Mouse (Mus musculus) adrenal gland, adult (tissue): ENCODE data around the gene Carhsp1.

ENCODE experiments used
- DNase-seq, 2 experiments: peaks; one replicate each; pipeline ENCODE4 v3.0.0; 2022 to 2023; ENCODE audit warnings: low spot score in 1 of 2; ENCODE audit not compliant: inconsistent age in 2 of 2

Gene Carhsp1

DNA sequence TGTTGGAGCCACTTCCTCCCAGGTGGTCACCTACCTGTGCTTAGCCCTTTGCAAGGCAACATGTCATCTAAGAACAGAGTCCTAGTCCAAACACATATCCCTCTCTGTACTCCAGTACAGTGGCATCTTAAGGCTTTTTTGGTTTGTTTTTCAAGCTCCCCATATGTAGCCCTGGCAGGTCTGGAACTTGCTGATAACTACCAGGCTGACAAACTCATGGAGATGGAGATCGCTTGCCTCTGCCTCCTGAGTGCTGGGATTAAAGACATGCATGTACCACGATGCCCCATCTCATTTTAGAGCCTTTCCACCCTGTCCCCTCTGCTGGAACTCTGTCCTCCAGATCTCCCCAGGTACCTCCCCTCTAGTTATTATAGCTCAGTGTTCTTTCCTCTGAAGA lies 4.3 kb upstream of the Carhsp1 start:
- DNase-seq: no peak

DNA sequence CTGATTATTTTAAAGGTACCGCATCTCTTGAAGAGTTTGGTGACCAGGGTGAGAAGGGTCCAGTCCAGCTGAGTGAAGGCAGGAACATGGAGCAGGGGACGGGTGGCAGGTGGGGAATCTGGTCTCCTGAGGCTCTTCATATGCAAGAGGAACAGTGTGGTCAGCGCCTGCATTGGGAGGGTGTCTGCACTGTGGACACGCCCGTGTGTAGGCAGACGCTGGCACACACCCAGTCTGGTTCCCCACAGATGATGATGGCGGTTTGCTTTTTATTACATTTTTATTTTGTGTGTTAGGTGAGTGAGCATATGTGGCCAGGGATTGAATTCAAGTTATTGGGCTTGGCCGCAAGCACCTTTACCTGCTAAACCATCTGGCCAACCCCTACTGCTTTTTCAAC lies 3.6 kb upstream of the Carhsp1 start:
- DNase-seq: no peak

DNA sequence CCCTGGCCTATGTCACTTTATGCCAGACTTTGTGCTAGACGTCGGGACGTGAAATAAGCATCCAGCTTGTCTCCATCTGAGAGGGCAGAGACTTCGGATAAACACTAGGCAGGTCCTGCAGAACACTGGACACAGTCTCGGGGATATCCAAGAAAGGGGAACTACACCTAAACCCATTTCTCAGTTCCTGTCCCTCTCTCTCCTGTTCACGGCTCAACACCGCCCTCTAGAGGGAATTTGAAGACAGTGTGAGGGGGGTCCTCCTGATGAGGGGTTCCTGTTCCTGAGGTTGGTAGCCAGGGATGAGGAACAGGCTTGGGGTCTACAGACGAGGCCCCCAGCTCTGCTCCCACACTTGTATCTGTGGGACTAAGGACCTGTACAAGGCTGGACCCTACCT lies 2.2 kb upstream of the Carhsp1 start:
- DNase-seq: peak in 1 of 2 experiments; percentile 86

DNA sequence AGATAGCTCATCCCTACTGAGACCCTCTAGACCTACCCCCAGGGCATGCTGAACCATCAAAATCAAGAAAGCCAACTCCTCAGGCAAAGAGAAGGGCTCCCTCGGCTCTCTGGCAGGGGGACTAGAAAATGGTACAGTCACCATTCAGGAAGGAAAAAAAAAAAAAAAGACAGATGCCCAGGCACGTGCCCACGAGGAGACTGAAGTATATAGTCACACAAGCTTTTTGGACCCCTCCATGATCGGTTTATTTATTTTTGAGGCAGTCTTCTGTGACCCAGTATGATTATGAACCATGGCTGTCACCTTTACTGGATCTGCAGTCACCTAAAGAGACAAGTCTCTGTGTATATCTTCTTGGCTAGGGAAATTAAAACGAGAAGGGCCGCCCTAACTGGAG lies 1.4 kb upstream of the Carhsp1 start:
- no peak for DNase-seq

DNA sequence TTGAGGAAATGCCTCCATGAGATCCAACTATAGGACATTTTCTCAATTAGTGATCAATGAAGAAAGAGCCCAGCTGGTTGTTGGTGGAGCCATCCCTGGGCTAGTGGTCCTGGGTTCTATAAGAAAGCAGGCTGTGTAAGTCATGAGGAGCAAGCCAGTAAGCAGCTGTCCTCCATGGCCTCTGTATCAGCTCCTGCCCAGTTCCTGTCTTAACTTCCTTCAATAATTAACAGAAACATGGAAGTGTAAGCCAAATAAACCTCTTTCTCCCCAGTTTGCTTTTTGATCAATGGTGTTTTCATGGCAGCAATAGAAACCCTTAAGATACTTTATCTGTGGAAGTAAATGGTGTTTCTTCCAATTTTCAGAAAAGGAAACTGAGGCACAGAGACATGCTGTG lies 856 bp upstream of the Carhsp1 start:
- no peak for DNase-seq

DNA sequence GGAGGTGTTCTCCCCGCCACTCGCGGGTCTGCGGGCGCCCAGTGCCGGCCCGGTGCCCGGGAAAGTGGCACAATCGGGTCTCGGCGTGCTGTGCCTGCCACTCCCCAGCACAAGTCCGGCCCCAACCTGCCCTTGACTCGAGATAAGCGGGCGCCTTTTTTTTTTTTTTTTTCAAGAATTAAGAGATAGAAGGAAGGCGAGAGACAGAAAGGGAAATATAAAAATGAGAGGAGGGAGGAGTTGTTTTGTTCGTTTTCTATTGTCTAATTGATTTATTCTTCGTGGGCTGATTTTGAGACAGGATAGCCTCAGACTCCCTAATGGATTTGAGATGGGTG lies 364 bp upstream of the Carhsp1 start:
- no peak for DNase-seq

DNA sequence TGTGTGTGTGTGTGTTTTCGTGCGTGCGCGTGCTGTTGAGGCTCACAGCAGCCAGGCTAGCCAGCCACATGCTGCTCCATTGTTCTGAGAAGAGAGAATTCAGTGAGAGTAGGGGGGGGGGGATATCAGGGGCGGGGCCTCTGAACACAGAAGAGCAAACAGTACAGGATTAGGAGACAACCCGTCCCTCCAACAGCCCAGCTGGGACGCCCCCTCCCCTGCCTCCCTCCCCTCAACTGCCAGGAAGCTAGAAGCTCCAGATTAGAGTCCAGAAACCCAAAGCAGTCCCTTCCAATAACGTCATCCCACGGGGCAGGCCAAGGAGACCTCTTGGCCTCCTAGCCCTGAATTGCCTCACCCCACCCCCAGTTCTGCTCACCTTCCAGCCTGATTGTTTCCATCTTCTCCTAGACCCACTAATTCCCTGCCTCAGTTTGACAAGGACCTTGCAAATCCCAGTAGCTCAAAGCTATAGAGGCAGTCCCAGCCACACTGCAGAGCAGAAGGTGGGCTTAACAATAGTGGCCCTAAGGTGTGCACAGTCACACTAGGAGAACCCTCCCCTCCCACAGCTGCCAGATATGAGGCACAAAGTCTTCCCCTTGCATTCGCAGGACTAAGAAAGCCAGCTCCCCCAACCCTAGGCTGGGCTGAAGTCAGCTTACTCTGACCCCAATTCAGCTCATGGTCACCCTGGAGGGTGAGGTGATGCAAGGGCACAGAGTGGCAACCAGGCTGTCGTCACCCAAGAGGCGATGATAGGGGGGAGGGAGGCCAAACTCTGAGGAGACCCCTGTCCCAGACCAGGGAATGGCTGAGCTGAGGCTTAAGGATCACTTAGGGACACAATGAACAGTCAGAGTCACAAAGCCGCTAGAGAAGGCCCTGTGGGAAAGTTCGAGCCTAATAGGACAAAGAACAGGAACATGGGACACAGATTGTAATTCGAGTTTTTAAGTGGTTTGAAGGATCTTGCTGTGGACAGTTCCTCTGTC lies 1.6 kb downstream of the Carhsp1 start:
- peak in 1 of 2 experiments; percentile 85 for DNase-seq

DNA sequence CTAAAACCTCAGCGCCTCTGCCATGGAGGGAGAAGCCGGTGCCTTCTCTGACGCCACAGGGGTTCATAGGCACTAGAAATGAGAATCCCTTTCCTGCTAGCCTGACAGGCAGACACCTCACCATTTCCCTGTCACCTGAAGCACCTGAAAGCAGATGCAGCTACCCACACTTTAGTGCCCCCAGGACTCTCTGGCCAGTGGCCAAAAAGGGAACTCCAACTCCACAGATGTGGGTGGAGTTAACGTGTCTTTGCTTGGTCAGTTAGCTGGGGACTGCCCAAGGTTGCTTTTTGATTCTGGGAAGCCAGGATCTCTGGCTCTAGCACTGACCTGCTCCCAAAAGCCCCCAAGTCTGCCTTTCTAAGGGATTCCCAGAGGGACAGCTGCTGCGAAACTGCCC lies 2.5 kb downstream of the Carhsp1 start:
- peak in 1 of 2 experiments; percentile 83 for DNase-seq

DNA sequence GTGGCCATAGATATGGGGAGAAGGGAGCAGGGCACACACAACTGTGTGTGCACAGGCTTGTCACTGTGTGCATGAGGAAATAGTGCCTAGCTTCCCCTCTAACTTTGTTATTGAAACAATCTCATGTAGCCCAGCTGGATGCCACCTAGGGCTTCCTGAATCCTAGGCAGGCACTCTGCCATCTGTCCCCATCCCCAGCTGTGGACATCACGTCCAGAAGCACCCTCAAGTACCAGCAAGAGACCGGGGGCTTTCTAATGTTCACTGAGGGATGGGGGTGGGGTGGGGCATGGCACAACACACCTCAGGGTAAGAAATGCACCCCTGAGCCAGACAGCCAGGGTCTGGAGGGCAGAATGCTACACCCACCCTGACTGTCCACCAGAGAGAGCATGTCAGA lies 3.6 kb downstream of the Carhsp1 start:
- DNase-seq: peak in 1 of 2 experiments; percentile 39

DNA sequence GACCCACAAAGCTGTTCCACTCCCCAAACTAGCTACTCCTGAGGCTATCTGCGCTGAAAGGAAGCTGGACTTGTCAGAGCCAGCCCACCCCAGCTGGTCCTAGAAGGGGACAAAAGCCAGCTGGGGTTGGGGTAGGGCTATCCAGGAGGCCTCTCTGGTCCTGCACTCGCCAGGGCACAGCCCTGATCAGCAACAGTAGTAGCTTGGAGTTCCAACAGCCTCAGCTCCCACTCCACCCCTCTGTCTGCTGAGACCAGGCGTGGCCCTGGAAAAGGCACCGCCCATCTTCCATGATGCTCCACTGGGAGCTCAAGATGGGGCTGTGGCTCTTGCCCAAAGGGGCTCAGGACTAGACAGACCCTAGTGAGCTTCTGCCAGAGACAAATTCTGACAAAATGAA lies 4.1 kb downstream of the Carhsp1 start:
- DNase-seq: peak in 1 of 2 experiments; percentile 68

DNA sequence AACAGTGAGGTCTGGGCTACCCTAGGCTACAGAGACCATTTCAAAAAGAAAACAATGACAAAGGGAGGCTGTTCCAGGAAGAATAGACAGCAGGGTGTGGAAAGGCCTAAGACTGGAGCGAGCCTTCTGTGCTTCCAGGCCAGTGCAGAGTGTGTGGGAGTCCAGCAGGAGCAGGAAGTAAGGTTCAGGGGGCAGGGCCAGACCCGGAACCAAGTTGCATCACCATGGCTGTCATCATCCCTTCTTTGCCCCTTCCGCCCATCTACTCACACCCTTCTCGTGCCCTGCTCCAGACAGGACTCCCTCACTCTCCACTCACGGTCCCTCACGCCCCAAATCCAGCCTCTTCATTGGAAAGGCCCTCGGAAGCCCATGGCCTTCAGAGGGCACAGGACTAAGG lies 4.7 kb downstream of the Carhsp1 start:
- peak in 1 of 2 experiments; percentile 67 for DNase-seq

DNA sequence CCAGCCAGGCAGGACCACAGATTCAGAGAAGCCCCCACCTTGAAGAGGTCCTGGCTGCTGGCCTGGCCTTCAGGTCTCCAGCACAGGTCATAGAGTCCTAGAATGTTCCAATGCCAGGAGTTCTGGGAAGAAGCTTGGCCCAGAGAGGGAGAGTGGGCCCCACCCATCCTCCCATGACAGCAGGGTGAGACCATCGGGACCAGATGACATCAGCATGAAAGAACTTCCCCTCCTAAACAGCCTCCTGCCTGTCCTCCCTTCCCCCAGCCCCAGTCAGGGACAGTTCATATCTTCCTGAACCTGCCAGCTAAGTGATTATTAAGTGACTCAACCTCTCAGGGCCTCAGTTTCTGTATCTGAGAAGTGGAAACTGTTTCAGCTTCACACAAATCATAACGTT lies 5.5 kb downstream of the Carhsp1 start:
- DNase-seq: peak; percentile 80 to 88

DNA sequence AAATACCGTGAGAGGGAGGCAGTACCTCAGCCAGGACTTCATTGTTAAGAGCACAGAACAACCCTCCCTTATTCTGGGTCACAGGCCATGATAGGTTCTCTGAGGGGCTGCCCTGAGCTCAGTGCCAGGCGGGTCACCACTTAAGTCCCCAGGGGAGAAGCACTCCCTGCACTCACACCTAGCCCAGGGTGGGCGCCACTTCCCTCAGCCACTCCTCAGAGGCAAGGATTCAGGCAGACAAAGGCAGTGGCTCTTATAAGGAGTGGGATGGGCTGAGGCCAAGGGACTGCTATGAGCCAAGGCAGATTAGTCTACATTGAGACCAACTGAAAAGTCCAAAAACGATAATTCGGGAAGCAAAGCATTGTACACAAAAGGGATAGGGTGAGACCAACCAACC lies 6.6 kb downstream of the Carhsp1 start:
- DNase-seq: peak in 1 of 2 experiments; percentile 45

DNA sequence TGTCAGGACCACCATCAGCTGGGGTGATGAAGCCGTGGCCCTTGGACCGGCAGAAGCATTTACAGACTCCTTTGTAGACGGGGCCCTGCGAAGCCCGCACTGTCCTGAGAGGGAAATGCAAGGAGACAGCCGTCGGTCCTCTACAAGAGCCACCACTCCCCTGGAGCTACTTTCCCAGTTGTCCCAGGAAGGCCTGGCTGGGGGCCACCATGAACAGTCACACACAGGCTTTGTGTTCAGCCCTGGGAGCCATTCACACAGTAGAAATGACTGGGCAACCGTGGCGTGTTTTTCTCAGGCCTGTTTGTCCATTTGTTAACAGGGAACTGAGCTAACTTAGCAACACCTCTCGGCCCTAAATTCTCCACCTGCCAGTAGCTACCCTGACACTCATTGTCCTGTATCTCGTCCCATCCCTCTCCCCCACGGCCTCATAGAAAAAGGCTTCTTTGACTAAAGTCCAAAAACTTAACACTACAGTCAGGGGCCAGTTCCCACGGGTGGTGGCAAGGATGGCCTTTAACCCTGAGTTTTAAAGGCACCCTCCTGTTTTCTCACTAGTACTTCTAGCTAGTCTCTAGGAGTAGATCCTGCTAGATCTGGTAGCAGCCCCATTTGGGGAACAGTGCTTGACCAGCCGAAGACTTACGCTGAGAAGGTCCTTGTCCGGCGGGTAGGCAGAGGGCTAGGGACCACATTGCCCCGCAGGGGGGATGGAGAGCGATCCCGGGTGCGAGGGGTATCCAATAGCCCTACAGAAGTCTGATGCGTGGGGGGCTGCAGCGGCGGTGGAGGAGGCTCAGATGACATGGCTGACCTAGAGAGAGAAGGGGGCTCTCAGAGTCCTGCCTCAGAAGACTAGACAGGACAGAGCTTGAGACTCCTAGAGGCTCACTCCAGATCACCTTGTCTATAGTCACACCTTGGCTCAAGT lies 8.1 kb downstream of the Carhsp1 start:
- no peak for DNase-seq

DNA sequence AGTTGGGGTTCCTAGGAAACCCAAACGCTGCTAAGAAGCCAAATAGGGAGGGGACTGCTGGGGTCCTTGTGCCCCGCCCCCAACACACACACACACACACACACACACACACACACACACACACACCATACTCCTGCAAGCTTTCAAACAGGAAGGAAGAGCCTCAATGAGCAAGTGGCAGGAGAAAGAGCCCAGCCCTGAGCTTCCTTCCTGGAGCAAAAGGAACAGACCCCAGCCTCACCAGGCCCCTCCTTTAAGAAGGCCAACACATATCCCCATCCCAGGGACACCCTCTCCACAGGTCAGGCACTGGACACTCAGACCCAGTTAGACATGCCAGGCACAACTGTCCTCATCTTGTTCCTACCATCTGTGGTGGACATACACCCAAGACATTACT lies 8.9 kb downstream of the Carhsp1 start:
- DNase-seq: peak in 1 of 2 experiments; percentile 47

DNA sequence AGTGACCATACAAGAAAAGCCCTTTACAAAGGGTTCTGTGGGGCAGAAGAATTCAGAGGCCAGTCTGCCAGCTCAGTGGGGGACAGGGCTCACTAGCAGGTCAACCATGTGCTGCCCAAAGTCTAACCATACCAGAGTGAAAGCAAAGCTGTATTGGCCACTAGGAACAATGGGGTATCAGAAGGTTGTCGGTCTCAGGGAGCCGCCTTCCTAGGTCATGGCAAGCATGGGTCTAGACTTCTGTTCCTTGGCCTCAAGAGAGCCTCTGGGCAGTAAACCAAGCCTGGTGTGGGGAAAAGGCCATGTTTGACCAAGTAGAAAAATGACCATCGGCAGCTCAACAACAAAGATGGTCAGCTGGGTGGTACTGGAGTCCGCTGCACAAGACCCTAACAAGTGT lies 13.2 kb downstream of the Carhsp1 start:
- DNase-seq: peak; percentile 31 to 79

DNA sequence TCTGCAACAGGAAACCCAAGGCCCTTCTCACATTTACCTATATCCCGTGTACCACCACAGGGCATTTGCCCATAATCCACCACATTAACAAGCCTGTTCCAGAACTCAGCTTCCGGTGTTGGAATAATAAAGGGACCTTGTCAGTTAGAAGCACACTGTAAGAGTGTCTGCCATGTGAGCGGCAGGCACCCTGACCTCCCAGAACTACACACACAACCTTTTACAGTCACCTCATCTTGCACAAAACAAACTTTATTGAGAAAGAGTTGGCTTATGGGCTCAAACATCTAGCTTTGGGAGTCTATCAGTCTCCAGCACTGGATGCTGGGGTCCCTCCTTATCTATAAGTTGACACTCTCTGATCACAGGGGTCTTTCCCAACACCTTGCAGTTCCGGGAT lies 13.6 kb downstream of the Carhsp1 start:
- DNase-seq: no peak

DNA sequence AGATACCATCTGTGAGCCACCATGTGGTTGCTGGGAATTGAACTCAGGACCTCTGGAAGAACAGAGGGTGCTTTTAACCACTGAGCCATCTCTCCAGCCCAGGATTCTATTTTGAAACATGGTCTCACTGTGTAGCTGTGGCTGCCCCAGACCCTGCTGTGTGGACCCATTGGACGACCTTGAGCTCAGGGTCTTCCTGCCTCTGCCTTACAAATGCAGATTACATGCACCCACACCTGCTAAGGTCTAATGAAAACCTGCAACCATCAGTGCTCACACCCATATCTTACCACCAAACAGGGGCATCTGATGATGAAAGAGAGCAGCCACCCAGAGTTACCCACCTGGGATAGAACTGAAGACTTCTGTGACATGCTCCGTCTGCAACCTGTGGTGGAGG lies 15.7 kb downstream of the Carhsp1 start:
- DNase-seq: no peak

DNA sequence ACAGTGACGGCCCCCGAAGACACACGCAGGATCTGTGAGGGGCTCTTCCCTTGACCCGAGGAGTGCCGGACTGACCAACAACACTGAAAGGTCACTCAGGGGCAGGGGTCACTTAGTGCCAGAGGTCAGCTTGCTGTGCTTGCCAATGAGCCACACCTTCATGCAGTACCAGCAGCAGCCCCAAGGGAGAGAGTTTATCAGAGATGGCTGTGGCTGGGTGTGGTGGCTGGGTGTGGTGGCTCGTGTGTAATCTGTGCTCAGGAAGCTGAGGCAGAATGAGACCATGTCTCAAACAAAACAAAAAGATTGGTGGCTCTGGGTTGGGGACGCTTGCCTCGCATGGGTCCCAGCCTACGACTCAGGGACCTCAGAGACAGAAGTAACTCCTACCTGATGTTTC lies 16.4 kb downstream of the Carhsp1 start:
- DNase-seq: no peak

DNA sequence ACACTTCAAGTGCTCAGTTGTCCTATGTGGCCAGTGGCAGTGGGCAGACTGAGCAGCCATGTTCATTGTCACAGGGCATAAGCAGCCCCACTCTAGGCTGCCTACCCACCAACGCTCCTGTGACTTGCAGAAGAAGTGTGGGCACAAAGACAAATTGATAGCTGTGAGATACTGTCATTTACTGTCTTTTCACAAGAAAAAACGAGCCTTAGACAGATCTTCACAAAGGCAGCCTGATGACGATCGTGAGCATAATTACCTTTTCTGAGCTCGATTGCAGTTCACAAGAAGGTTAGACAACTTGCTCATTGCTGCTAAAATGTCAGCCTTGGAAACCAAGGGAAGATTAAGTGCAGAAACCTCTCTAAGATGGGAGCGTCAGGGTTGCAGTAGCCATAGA lies 16.8 kb downstream of the Carhsp1 start:
- no peak for DNase-seq

DNA sequence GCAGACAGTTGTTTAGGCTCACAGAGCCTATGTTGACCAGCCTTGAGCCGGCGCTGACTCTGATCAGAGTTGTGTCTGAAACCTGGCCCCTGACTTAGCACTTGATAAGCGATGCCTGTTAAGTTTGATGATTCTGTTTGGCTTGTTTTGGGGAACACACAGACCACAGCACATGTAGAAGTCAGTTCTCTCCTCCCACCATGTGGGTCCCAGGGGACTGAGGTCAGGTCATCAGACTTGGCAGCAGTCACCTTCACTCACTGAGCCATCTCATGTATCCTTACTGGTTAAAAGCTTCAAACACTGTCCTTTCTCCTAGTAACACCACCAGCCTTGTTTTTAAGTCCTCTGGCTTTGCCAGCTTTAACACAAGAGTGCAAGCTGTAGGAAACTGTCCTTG lies 21.9 kb downstream of the Carhsp1 start:
- DNase-seq: no peak

DNA sequence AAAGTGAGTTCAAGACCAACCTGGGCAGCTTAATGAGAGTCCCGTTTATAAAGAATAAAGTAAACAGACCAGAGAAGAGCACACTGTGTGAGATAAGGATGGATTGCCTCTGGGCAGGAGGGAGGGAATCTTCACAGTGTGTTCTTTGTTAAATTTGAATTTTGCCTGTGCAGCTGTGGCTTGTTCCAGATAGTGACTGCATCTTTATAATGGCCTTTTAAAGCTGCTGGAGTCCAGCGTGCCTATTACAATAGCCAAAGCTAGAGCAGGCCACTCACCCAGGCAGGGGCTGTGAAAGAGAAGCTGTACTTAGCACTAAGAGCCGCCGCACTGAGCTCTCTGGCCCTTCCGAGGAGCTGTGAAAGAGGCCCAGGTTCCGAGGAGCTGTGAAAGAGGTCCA lies 26.4 kb downstream of the Carhsp1 start:
- DNase-seq: no peak
